Mouse (Mus musculus) embryonic facial prominence, embryonic 13.5 days (tissue): ENCODE measurements at regions not wholly inside any gene's neighbourhood (a gene's known extent, or its start where the extent isn't known, plus 50 kb on each side); places are given as distances from the start of the nearest gene placed in this dataset.

Source experiments
- ATAC-seq: fragments of 200-750 bp; cut with Nextera tagmentation; 2 replicates; pipeline ENCODE4 v1.8.0; 2017; ENCODE audit warnings: low read depth; ENCODE audit not compliant: insufficient number of reproducible peaks, insufficient read depth, low FRiP score, low TSS enrichment
- H3K27ac ChIP-seq: fragments of 300-500 bp; sonication (generic); 2 replicates; pipeline ENCODE4 v1.5.1; 2015; ENCODE audit warnings: moderate library complexity, mild to moderate bottlenecking, inconsistent platforms
- H3K27me3 ChIP-seq: fragments of 300-500 bp; sonication (generic); 2 replicates; pipeline ENCODE4 v1.6.1; 2015; ENCODE audit warnings: mild to moderate bottlenecking, inconsistent platforms
- H3K36me3 ChIP-seq: fragments of 300-500 bp; sonication (generic); 2 replicates; pipeline ENCODE4 v1.6.1; 2015; ENCODE audit warnings: mild to moderate bottlenecking, inconsistent platforms
- H3K4me1 ChIP-seq: fragments of 300-500 bp; sonication (generic); 2 replicates; pipeline ENCODE4 v1.6.1; 2015; ENCODE audit warnings: inconsistent platforms
- H3K4me2 ChIP-seq: fragments of 300-500 bp; sonication (generic); 2 replicates; pipeline ENCODE4 v1.6.1; 2015; ENCODE audit warnings: moderate library complexity, mild to moderate bottlenecking, inconsistent platforms
- H3K4me3 ChIP-seq: fragments of 300-500 bp; sonication (generic); 2 replicates; pipeline ENCODE4 v1.5.1; 2015; ENCODE audit warnings: mild to moderate bottlenecking, inconsistent platforms
- H3K9ac ChIP-seq: fragments of 300-500 bp; sonication (generic); 2 replicates; pipeline ENCODE4 v1.6.1; 2015; ENCODE audit warnings: mild to moderate bottlenecking, inconsistent platforms
- H3K9me3 ChIP-seq: fragments of 300-500 bp; sonication (generic); 2 replicates; pipeline ENCODE4 v1.6.1; 2016; ENCODE audit warnings: inconsistent platforms
- WGBS: fragments of 180-500 bp; shearing (Covaris S2); methylation state at CpG from one replicate; pipeline ENCODE4 v1.1.7; 2015; ENCODE audit warnings: mixed read lengths; 5-methylcytosine and 5-hydroxymethylcytosine counted together

- no peaks in the 10 kb centered on the region for H3K9me3 ChIP-seq
- 0 out of 2 replicates have a peak, but pooled peaks cover 4% of the 10 kb centered on the region for H3K4me1 ChIP-seq
- WGBS, result 72% methylated on average over 4 of the region's 4 CpGs
- no peaks in the 10 kb centered on the region for H3K36me3 ChIP-seq
- H3K9ac ChIP-seq, result no peak overlapping the region
- no peak overlapping the region for H3K27ac ChIP-seq
- no peak for ATAC-seq
- H3K4me3 ChIP-seq, result no peak overlapping the region
- no peak overlapping the region for H3K4me2 ChIP-seq
- H3K27me3 ChIP-seq, result no peaks in the 10 kb centered on the region
Measured at GRCm38 (mm10) chr8:8426201-8426600, 234.8 kb downstream of the Efnb2 start.

GRCm38 (mm10) chr8:8423443-8423842 is 237.6 kb downstream of the Efnb2 start:
- Histone ChIP-seq H3K9ac (no peak overlapping the region), H3K4me3 (no peak overlapping the region), H3K27me3 (no peaks in the 10 kb centered on the region), H3K36me3 (no peaks in the 10 kb centered on the region), H3K4me1 (peaks cover 21% of the 10 kb centered on the region), H3K27ac (no peak overlapping the region), H3K9me3 (no peaks in the 10 kb centered on the region), H3K4me2 (no peak overlapping the region)
- no peak for ATAC-seq
- WGBS, result 100% methylated on average over 2 of the region's 2 CpGs

- Histone ChIP-seq H3K9ac (no peak overlapping the region), H3K27me3 (no peaks in the 10 kb centered on the region), H3K4me3 (no peak overlapping the region), H3K4me1 (peaks cover 21% of the 10 kb centered on the region), H3K9me3 (no peaks in the 10 kb centered on the region), H3K4me2 (no peak overlapping the region), H3K27ac (no peak overlapping the region), H3K36me3 (no peaks in the 10 kb centered on the region)
- no peak for ATAC-seq
- WGBS, result 78% methylated on average over 5 of the region's 5 CpGs
Measured at GRCm38 (mm10) chr8:8421713-8422112, 239.3 kb downstream of the Efnb2 start.

GRCm38 (mm10) chr8:8419360-8420330 is 241.4 kb downstream of the Efnb2 start:
- ATAC-seq, result no peak

GRCm38 (mm10) chr8:8418929-8419328 is 242.1 kb downstream of the Efnb2 start:
- ATAC-seq, result no peak
- Histone ChIP-seq H3K4me3 (no peak overlapping the region), H3K9me3 (no peaks in the 10 kb centered on the region), H3K9ac (no peak overlapping the region), H3K36me3 (no peaks in the 10 kb centered on the region), H3K4me1 (peaks cover 21% of the 10 kb centered on the region), H3K27ac (peak overlapping the region; percentile 58), H3K4me2 (no peak overlapping the region), H3K27me3 (no peaks in the 10 kb centered on the region)
- 89% methylated on average over 6 of the region's 6 CpGs for WGBS

More at GRCm38 (mm10) chr8:8419360-8420330, 241.4 kb downstream of the Efnb2 start:
- H3K9ac ChIP-seq, result no peak overlapping the region
- H3K4me2 ChIP-seq, result no peak overlapping the region
- peak overlapping the region; percentile 58 for H3K27ac ChIP-seq
- H3K9me3 ChIP-seq, result no peaks in the 10 kb centered on the region
- no peak overlapping the region for H3K4me3 ChIP-seq
- H3K4me1 ChIP-seq, result peaks cover 21% of the 10 kb centered on the region
- H3K36me3 ChIP-seq, result no peaks in the 10 kb centered on the region
- no peaks in the 10 kb centered on the region for H3K27me3 ChIP-seq
- WGBS, result 52% methylated on average over 15 of the region's 15 CpGs

GRCm38 (mm10) chr8:8418525-8418924 is 242.5 kb downstream of the Efnb2 start:
- no peak overlapping the region for H3K9ac ChIP-seq
- no peak overlapping the region for H3K27ac ChIP-seq
- no peak for ATAC-seq
- H3K27me3 ChIP-seq, result no peaks in the 10 kb centered on the region
- peaks cover 21% of the 10 kb centered on the region for H3K4me1 ChIP-seq
- no peak overlapping the region for H3K4me3 ChIP-seq
- no peaks in the 10 kb centered on the region for H3K36me3 ChIP-seq
- no peaks in the 10 kb centered on the region for H3K9me3 ChIP-seq
- no peak overlapping the region for H3K4me2 ChIP-seq
- 79% methylated on average over 2 of the region's 2 CpGs for WGBS

GRCm38 (mm10) chr8:8416092-8416701 is 244.8 kb downstream of the Efnb2 start:
- no peak overlapping the region for H3K4me2 ChIP-seq
- no peak overlapping the region for H3K9ac ChIP-seq
- H3K27ac ChIP-seq, result no peak overlapping the region
- 66% methylated on average over 10 of the region's 10 CpGs for WGBS
- H3K4me3 ChIP-seq, result no peak overlapping the region
- H3K27me3 ChIP-seq, result no peaks in the 10 kb centered on the region
- no peaks in the 10 kb centered on the region for H3K36me3 ChIP-seq
- ATAC-seq, result no peak
- no peaks in the 10 kb centered on the region for H3K9me3 ChIP-seq
- peaks cover 17% of the 10 kb centered on the region for H3K4me1 ChIP-seq

- H3K27ac ChIP-seq, result no peak overlapping the region
- 78% methylated on average over 3 of the region's 3 CpGs for WGBS
- no peak overlapping the region for H3K4me2 ChIP-seq
- no peak overlapping the region for H3K4me3 ChIP-seq
- H3K36me3 ChIP-seq, result no peaks in the 10 kb centered on the region
- H3K9me3 ChIP-seq, result peaks cover 3% of the 10 kb centered on the region; the same call in 1 of the 2 replicates
- ATAC-seq, result no peak
- no peaks in the 10 kb centered on the region for H3K4me1 ChIP-seq
- H3K9ac ChIP-seq, result no peak overlapping the region
- no peaks in the 10 kb centered on the region for H3K27me3 ChIP-seq
Measured at GRCm38 (mm10) chr8:8407357-8407756, 253.7 kb downstream of the Efnb2 start.

- Histone ChIP-seq H3K27me3 (no peaks in the 10 kb centered on the region), H3K4me2 (no peak overlapping the region), H3K4me3 (no peak overlapping the region), H3K4me1 (no peaks in the 10 kb centered on the region), H3K27ac (no peak overlapping the region), H3K36me3 (no peaks in the 10 kb centered on the region), H3K9ac (no peak overlapping the region), H3K9me3 (0 out of 2 replicates have a peak, but pooled peaks cover 2% of the 10 kb centered on the region)
- ATAC-seq, result no peak
- WGBS, result 82% methylated on average over 3 of the region's 3 CpGs
Measured at GRCm38 (mm10) chr8:8403410-8403809, 257.6 kb downstream of the Efnb2 start.

GRCm38 (mm10) chr8:8392303-8392702 is 268.7 kb downstream of the Efnb2 start:
- H3K27me3 ChIP-seq, result no peaks in the 10 kb centered on the region
- no peaks in the 10 kb centered on the region for H3K4me1 ChIP-seq
- WGBS, result 64% methylated on average over 5 of the region's 5 CpGs
- no peak overlapping the region for H3K9ac ChIP-seq
- H3K27ac ChIP-seq, result no peak overlapping the region
- H3K9me3 ChIP-seq, result no peaks in the 10 kb centered on the region
- no peak overlapping the region for H3K4me3 ChIP-seq
- H3K36me3 ChIP-seq, result no peaks in the 10 kb centered on the region
- ATAC-seq, result no peak
- H3K4me2 ChIP-seq, result no peak overlapping the region

- no peak for ATAC-seq
- no peak overlapping the region for H3K4me3 ChIP-seq
- 75% methylated on average over 9 of the region's 9 CpGs for WGBS
Measured at GRCm38 (mm10) chr8:8391321-8391720, 269.7 kb downstream of the Efnb2 start.

GRCm38 (mm10) chr8:8378248-8378647 is 282.8 kb downstream of the Efnb2 start:
- no peaks in the 10 kb centered on the region for H3K36me3 ChIP-seq
- ATAC-seq, result no peak
- 57% methylated on average over 4 of the region's 4 CpGs for WGBS
- H3K4me3 ChIP-seq, result no peak overlapping the region
- H3K9ac ChIP-seq, result no peak overlapping the region
- H3K27ac ChIP-seq, result no peak overlapping the region
- H3K4me2 ChIP-seq, result no peak overlapping the region
- no peaks in the 10 kb centered on the region for H3K9me3 ChIP-seq
- H3K4me1 ChIP-seq, result no peaks in the 10 kb centered on the region
- H3K27me3 ChIP-seq, result no peaks in the 10 kb centered on the region

More at GRCm38 (mm10) chr8:8391321-8391720, 269.7 kb downstream of the Efnb2 start:
- Histone ChIP-seq H3K27me3 (no peaks in the 10 kb centered on the region), H3K36me3 (no peaks in the 10 kb centered on the region), H3K9me3 (no peaks in the 10 kb centered on the region), H3K4me2 (no peak overlapping the region), H3K9ac (no peak overlapping the region), H3K27ac (no peak overlapping the region), H3K4me1 (no peaks in the 10 kb centered on the region)
